Mouse (Mus musculus): Measurements from ENCODE around the gene Zmiz1. TPM values are rescaled to one million over a fixed set of nuclear protein-coding genes. Genes with fewer than 3 reads are reported as not detected.

The Zmiz1 gene
- polyA plus RNA-seq, 1 experiment from 2014 or later, result 57.2 TPM

DNA sequence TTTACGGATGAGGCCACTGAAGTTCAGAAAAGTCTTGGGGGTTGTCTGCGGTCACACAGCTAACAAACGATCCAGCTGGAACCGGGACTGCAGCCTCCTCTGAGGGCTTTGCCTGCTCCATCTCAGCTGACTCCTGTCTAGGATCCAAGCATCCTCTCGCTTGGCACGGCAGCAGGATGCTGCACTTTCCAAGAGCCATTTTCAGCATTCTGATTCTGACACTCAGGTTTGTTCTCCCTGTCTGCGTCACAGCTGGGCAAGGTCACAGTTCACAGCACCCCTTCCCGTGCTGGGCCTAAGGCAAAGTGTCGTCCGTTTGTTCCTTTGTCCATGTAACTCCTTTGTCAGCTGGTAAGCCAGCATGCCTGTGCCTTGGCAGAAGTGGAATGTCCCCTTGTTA is 124.9 kb downstream of the Zmiz1 start:
- no peak overlapping the region for H3K4me2 ChIP-seq
- H3K4me3 ChIP-seq, result no peak overlapping the region
- peaks cover 82% of the 10 kb centered on the region for H3K4me1 ChIP-seq (replicated peaks)
- WGBS, result 56% methylated on average over 10 of the region's 10 CpGs
- peaks cover 44% of the 10 kb centered on the region for H3K36me3 ChIP-seq
- peak overlapping the region; percentile 99 for H3K27ac ChIP-seq (replicated peaks)
- no peak for ATAC-seq (ENCODE audit: low read depth)
- H3K27me3 ChIP-seq, result no peaks in the 10 kb centered on the region
- H3K9ac ChIP-seq, result peak overlapping the region; percentile 45; the same call in 1 of the 2 replicates
- no peaks in the 10 kb centered on the region for H3K9me3 ChIP-seq

DNA sequence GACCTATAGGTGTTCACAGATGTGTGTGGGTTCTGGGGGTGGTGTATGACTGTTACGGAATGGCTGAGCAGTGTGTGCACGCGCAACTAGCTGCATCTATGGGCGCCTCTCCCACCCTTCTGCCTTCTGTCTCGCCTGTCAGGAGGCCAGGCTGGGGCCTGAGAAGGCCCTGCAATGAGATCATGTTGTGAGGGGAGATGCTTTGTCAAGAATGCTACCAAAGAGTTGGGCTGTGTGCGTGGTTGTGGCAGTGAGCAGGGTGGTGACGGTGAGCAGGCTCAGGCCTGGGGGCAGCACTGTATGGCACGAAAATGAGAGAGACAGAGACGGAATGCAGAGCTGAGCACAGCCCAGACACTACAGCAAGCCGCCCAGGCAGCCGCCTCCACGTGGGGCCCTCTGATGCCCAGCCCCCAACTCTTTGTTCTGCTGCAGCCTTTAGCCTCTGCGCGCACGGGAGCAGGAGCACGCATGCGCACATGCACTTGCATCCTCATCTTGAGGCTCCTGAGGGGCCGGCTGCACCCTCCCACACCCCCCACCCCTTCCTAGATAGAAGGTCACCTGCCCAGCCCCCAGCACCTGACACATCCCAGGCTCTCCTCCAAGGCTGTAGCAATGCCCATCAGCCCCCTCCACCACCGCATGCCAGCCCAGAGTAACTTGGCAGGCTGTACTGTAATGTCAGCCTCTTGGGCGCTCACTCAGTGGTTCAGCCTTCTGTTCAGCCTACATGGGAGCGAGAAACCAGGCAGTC is 126.7 kb downstream of the Zmiz1 start:
- ATAC-seq (ENCODE audit: low read depth), result peak; percentile 86
- WGBS, result 13% methylated on average over 21 of the region's 21 CpGs
- H3K27me3 ChIP-seq, result no peaks in the 10 kb centered on the region

DNA sequence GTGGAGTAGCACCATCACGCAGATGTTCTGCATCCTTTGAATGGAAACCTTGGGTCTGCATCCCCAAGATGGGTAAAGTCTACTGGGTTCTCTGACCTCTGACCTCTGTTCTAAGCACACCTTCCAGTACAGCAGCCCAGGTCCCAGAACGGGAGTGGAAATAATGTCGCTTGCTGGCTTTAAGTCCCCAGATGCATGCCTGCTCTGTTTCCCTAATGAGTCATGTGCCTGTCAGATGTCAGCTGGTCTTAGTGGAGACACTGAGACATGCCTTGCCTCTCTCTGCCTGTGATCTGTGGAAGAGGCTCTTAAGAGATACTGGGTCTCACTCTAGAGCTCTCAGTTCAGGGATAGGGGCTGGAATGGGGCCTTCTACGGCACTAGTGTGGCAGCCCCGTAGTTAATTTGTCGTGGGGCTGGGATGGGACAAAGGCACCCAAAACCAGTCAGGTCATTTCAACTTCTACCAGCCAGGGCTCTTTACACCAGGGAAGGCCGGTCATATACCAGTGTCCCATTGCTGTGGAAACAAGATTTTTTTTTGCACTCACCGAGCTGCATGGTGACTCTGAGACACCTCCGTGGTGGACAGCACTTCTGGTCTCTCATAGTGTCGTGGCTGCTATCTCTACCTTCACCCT is 128.0 kb downstream of the Zmiz1 start:
- ATAC-seq (ENCODE audit: low read depth), result no peak
- H3K36me3 ChIP-seq, result peaks cover 15% of the 10 kb centered on the region
- peak overlapping the region; percentile 99 for H3K27ac ChIP-seq (replicated peaks)
- H3K4me2 ChIP-seq, result peak overlapping the region; percentile 40
- no peaks in the 10 kb centered on the region for H3K9me3 ChIP-seq
- no peaks in the 10 kb centered on the region for H3K27me3 ChIP-seq
- peaks cover 88% of the 10 kb centered on the region for H3K4me1 ChIP-seq (replicated peaks)
- H3K4me3 ChIP-seq, result no peak overlapping the region
- H3K9ac ChIP-seq, result peak overlapping the region; percentile 67
- WGBS, result 14% methylated on average over 10 of the region's 10 CpGs

More for the DNA sequence above, 126.7 kb downstream of the Zmiz1 start:
- H3K27ac ChIP-seq (replicated peaks), result peak overlapping the region; percentile 99
- peaks cover 27% of the 10 kb centered on the region for H3K36me3 ChIP-seq
- peak overlapping the region; percentile 67 for H3K9ac ChIP-seq
- no peaks in the 10 kb centered on the region for H3K9me3 ChIP-seq
- no peak overlapping the region for H3K4me3 ChIP-seq
- H3K4me1 ChIP-seq (replicated peaks), result peaks cover 86% of the 10 kb centered on the region
- peak overlapping the region; percentile 40 for H3K4me2 ChIP-seq

DNA sequence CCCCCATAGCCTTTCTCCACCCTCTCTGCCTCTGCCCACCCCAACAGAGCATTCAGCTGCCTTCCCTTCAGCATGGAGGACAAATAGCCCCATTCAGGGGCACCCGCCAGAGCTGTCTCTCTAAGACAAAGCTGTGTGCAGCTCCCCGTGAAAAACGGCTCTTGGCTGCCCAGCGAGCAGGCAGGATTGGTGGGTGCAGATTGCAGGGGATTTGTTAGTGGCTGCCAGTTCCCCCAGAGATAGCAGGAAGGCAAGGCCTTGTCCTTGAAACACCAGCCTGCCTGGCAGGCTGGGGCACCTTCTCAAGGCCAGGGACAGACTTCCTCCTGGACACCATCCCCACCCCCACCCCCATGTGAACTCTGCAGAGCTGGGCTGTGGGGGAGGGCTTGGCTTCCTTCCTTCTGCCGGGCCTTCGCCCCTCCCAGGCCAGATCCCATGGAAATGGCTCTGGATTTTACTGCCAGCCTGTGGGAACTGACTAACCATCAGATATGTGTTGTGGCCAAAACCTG is 128.6 kb downstream of the Zmiz1 start:
- H3K9me3 ChIP-seq, result no peaks in the 10 kb centered on the region
- WGBS, result 5% methylated on average over 6 of the region's 6 CpGs
- ATAC-seq (ENCODE audit: low read depth), result peak; percentile 67

DNA sequence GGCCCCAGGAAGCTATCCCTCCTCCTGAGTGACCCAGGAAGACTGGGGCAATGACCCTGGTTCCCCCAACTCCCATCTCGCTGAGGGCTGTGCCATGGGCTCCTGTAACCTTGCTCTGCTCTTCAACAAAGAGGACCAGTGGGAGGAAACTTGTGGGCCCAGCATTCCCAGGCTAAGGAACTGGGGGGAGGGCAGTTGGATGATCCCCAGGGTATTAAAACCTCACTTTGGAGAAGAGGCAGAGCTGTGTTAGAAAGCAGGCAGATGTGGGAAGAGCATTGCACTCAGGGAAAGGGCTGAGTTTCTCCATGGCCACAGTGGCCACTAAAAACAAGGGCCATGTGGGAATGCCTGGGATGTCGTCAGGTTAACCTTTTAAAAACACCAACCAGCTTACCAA is 129.2 kb downstream of the Zmiz1 start:
- Histone ChIP-seq H3K4me1 (replicated peaks) (peaks cover 92% of the 10 kb centered on the region), H3K27me3 (no peaks in the 10 kb centered on the region), H3K27ac (replicated peaks) (peak overlapping the region; percentile 99), H3K36me3 (peaks cover 11% of the 10 kb centered on the region), H3K9ac (peak overlapping the region; percentile 67), H3K4me2 (peak overlapping the region; percentile 40), H3K4me3 (no peak overlapping the region), H3K9me3 (no peaks in the 10 kb centered on the region)
- ATAC-seq (ENCODE audit: low read depth), result no peak
- WGBS, result 23% methylated on average over 2 of the region's 2 CpGs

More for the DNA sequence above, 128.6 kb downstream of the Zmiz1 start:
- Histone ChIP-seq H3K4me2 (peak overlapping the region; percentile 40), H3K4me3 (no peak overlapping the region), H3K9ac (peak overlapping the region; percentile 67), H3K27ac (replicated peaks) (peak overlapping the region; percentile 99), H3K36me3 (peaks cover 12% of the 10 kb centered on the region), H3K4me1 (replicated peaks) (peaks cover 92% of the 10 kb centered on the region), H3K27me3 (no peaks in the 10 kb centered on the region)

DNA sequence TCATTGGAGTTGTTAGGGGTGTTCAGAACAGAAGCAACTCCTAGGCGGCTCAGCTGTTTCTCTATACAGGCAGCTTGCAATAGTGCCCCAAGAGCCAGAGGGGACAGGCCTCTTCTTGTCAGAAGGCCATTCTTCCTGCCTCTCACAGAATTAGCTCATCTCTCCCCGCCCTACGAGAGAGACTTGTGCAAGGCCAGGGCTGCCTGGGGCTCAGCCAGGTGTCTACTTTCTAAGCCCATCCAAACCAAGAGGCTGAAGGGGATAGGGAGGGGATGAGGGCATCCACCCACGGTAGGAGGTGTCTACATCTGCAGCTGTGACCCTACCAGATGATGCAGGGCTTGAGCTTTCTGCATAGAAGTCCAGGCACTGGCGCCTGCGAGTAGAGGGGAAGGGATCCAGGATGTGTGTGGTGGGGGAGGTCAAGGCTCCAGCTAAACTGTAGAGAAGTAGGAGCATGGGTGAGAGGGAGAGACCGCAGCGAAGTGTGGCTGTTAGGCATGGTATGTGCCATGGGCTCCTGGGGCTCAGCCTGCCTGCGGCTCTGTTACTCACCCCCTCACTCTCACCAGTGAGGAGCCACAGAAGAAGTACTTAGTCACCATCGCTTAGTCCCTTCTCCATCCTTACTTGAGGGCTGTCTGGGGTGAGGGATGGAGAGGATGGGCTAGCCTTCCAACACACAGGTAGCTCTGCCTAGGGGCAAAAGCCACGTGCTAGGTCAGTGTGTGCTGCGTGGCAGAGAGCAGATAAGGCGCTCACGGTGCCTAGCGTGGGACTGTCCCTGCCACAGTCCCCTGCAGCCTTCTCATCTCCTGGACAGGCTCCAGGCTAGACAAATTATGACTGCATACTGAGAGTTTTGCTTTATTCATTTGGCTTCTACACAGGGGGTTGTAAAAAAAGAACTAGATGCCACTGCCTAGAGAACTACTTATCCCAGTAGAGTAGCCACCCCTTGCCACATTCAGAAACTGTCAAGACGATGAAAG is 130.3 kb downstream of the Zmiz1 start:
- H3K9ac ChIP-seq, result peak overlapping the region; percentile 49

DNA sequence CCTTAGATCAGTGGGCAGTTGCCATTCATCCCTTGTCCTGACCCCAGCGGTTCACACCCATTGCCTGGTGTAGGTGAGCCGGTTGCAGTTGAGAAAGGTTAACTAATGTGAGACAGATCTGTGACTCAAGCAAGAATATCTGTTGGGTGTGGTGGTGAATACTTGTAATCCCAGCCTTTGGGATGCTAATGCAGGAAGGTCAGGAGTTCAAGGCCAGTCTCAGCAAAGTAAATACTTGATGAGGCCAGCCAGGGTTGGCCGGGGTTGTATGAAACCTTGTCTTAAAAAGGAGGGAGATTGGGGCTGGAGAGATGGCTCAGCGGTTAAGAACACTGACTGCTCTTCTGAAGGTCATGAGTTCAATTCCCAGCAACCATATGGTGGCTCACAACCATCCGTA is 132.0 kb downstream of the Zmiz1 start:
- H3K27ac ChIP-seq (replicated peaks), result no peak overlapping the region
- WGBS, result 39% methylated on average over 4 of the region's 5 CpGs
- ATAC-seq (ENCODE audit: low read depth), result no peak
- H3K27me3 ChIP-seq, result no peaks in the 10 kb centered on the region
- no peak overlapping the region for H3K4me3 ChIP-seq
- H3K4me1 ChIP-seq (replicated peaks), result peaks cover 84% of the 10 kb centered on the region
- no peaks in the 10 kb centered on the region for H3K9me3 ChIP-seq
- 0 out of 2 replicates have a peak, but pooled peaks cover 8% of the 10 kb centered on the region for H3K36me3 ChIP-seq
- H3K9ac ChIP-seq, result no peak overlapping the region
- no peak overlapping the region for H3K4me2 ChIP-seq

More for the DNA sequence above, 130.3 kb downstream of the Zmiz1 start:
- ATAC-seq (ENCODE audit: low read depth), result no peak
- H3K36me3 ChIP-seq, result 0 out of 2 replicates have a peak, but pooled peaks cover 8% of the 10 kb centered on the region
- peak overlapping the region; percentile 99 for H3K27ac ChIP-seq (replicated peaks)
- WGBS, result 56% methylated on average over 16 of the region's 16 CpGs
- H3K9me3 ChIP-seq, result no peaks in the 10 kb centered on the region
- peaks cover 92% of the 10 kb centered on the region for H3K4me1 ChIP-seq (replicated peaks)
- H3K27me3 ChIP-seq, result no peaks in the 10 kb centered on the region
- H3K4me2 ChIP-seq, result no peak overlapping the region
- no peak overlapping the region for H3K4me3 ChIP-seq

DNA sequence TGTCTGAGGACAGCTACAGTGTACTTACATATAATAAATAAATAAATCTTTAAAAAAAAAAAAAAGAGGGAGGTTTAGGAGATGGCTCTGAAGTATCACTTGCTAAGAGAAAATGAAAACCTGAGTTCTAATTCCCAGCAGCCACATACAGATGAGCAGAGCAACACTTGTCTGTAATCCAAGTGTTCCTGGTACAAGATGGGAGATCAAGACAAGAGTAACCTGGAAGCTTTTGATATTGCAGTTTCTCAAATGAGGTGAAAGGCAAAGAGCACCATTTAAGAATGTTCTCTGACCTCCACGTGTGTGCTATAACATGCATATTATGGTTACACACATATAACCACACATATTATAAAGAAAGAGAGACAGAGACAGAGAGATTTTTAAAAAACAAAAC is 132.4 kb downstream of the Zmiz1 start:
- no peak for ATAC-seq (ENCODE audit: low read depth)
- H3K27me3 ChIP-seq, result no peaks in the 10 kb centered on the region
- H3K9ac ChIP-seq, result no peak overlapping the region
- peaks cover 8% of the 10 kb centered on the region; the same call in 1 of the 2 replicates for H3K36me3 ChIP-seq
- H3K4me1 ChIP-seq (replicated peaks), result peaks cover 80% of the 10 kb centered on the region
- H3K9me3 ChIP-seq, result no peaks in the 10 kb centered on the region
- WGBS, result 95% methylated on average over 1 of the region's 1 CpGs
- H3K4me3 ChIP-seq, result no peak overlapping the region
- no peak overlapping the region for H3K4me2 ChIP-seq
- H3K27ac ChIP-seq (replicated peaks), result no peak overlapping the region

DNA sequence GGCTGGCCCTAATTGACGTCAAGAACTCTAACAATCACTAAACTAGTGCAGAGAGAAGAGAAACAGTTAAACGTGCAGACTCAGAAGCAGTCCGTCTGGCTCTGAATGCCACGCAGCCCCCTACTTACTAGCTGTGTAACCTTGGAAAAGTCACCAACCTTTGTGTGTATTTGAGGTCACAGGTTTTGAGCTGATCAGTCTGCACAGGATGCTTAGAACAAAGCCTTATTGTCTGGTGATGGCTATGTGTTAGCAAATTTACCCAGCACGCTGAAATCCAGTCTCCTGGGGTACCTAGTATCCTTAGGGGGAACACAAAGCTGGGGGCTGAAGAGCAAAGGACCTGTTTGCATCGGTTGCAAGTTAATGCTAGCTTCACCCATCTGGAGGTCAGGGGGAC is 133.5 kb downstream of the Zmiz1 start:
- Histone ChIP-seq H3K36me3 (peaks cover 13% of the 10 kb centered on the region; the same call in 1 of the 2 replicates), H3K4me3 (no peak overlapping the region), H3K4me1 (replicated peaks) (peaks cover 69% of the 10 kb centered on the region), H3K4me2 (no peak overlapping the region), H3K27me3 (no peaks in the 10 kb centered on the region), H3K27ac (replicated peaks) (0 out of 2 replicates have a peak overlapping the region, but pooled peaks have one; percentile 65), H3K9ac (no peak overlapping the region), H3K9me3 (no peaks in the 10 kb centered on the region)
- 54% methylated on average over 6 of the region's 6 CpGs for whole genome bisulfite sequencing
- no peak for ATAC-seq (ENCODE audit: low read depth)

DNA sequence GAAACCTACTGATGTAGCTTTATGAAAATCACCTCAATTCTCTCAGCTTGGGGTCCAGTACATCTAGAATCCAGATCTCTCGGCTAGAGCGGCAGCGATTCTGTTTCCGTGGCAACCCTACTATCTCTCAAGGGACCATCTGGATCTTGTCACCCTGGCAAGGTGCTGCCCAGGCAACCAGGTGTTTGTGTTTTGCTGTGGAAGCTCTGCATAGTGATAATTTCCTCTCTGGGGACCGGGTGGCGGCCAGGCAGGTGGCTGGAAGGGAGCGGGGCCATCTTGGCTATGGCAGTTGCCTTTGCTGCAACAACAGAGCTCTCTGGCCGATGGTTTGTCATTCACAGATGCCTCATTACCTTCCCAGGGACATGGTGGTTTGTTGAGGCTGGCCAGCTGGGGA is 134.9 kb downstream of the Zmiz1 start:
- Histone ChIP-seq H3K4me1 (replicated peaks) (peaks cover 62% of the 10 kb centered on the region), H3K4me3 (no peak overlapping the region)

DNA sequence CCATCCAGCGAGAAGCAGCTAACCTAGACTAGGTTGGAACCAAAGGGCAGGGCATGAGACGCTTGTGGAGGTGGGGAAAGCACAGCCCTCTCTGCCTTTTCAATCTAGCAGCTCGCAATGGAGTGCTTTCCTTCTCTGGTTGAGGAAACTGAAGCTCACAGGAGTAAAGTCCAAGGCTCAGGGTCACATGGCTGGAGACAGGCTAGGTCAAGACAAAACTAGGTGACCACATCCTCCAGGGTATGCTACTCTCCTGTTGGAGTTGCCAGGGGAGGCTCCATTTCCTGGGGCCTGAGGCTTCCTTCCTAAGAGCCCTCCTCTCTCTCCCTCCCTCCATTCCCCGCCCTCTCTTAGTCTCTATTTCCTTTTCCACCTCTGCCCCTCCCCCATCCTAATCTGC is 135.6 kb downstream of the Zmiz1 start:
- H3K4me2 ChIP-seq, result no peak overlapping the region
- 67% methylated on average over 4 of the region's 4 CpGs for WGBS
- H3K27me3 ChIP-seq, result no peaks in the 10 kb centered on the region
- H3K4me1 ChIP-seq (replicated peaks), result peaks cover 58% of the 10 kb centered on the region
- H3K4me3 ChIP-seq, result no peak overlapping the region
- peaks cover 28% of the 10 kb centered on the region for H3K36me3 ChIP-seq
- no peak for ATAC-seq (ENCODE audit: low read depth)
- peak overlapping the region; percentile 65 for H3K27ac ChIP-seq (replicated peaks)
- peak overlapping the region; percentile 17; the same call in 1 of the 2 replicates for H3K9ac ChIP-seq
- H3K9me3 ChIP-seq, result no peaks in the 10 kb centered on the region

More for the DNA sequence above, 134.9 kb downstream of the Zmiz1 start:
- Histone ChIP-seq H3K36me3 (peaks cover 24% of the 10 kb centered on the region), H3K27me3 (no peaks in the 10 kb centered on the region), H3K9me3 (no peaks in the 10 kb centered on the region), H3K9ac (no peak overlapping the region; the same call in 1 of the 2 replicates), H3K27ac (replicated peaks) (peak overlapping the region; percentile 65), H3K4me2 (no peak overlapping the region)
- no peak for ATAC-seq (ENCODE audit: low read depth)
- 55% methylated on average over 8 of the region's 8 CpGs for WGBS

All from neural tube, embryonic 13.5 days (tissue).